Mouse (Mus musculus): ENCODE results near the gene Hist1h4d. TPM values are rescaled to one million over a fixed set of nuclear protein-coding genes. Genes with fewer than 3 reads are reported as not detected.

The Hist1h4d gene
- total and polyA plus RNA-seq, 3 experiments, result 11.7 to 1,889 TPM; not detected in 1

GRCm38 (mm10) chr13:23620733-23621531, 39.5 kb downstream of the Hist1h4d start, which contains the start of gene Hist1h2be:
Gene Hist1h2be (minus strand): TSS chr13:23621124.
- H3K27me3 ChIP-seq (ENCODE audit: control insufficient read depth in 1 of 2, insufficient read depth in 2 of 2, low read length in 2 of 2), result peaks cover 0 to 2% of the 10 kb centered on the region in 2 experiments; a peak in 1 of 4 replicates
- no peaks in the 10 kb centered on the region for H3K9me3 ChIP-seq (replicated peaks; ENCODE audit: insufficient read depth, low read length)
- DNase-seq (ENCODE audit: low read depth, low spot score), result peak; percentile 96
- peaks cover 2% of the 10 kb centered on the region; the same call in 1 of the 2 replicates for H3K79me2 ChIP-seq (ENCODE audit: control insufficient read depth, insufficient read depth, low read length, poor library complexity)
- peak within 1 kb of the TSS; percentile 95 for H3K27ac ChIP-seq (ENCODE audit: control insufficient read depth, low read depth, low read length)
- peaks cover 0 to 9% of the 10 kb centered on the region in 2 experiments; a peak in 2 of 4 replicates for H3K36me3 ChIP-seq (ENCODE audit: control insufficient read depth in 1 of 2, insufficient read depth in 2 of 2, low read length in 2 of 2)
- peak within 1 kb of the TSS; percentile 38 to 49 for H3K4me3 ChIP-seq (ENCODE audit: control insufficient read depth in 1 of 2, insufficient read depth in 1 of 2, low read depth in 2 of 2, low read length in 2 of 2)
- H3K9ac ChIP-seq (ENCODE audit: control insufficient read depth, low read depth, low read length, poor library complexity, severe bottlenecking), result peak within 1 kb of the TSS; percentile 88
- peaks cover 0 to 10% of the 10 kb centered on the region in 2 experiments; a peak in 2 of 4 replicates for H3K4me1 ChIP-seq (ENCODE audit: control insufficient read depth in 1 of 2, insufficient read depth in 2 of 2, low read length in 2 of 2)
- peak; percentile 98 for TF ChIP-seq TBP (IDR thresholded peaks at IDR 0.05; ENCODE audit: low read depth, low read length)
- TF ChIP-seq MAX (IDR thresholded peaks at IDR 0.05; ENCODE audit: low read length), result peak; percentile 66; the same call in 1 of the 2 replicates
- no peak for TF ChIP-seq SMC3 (IDR thresholded peaks at IDR 0.05; ENCODE audit: low read depth, low read length)
- TF ChIP-seq CHD2 (IDR thresholded peaks at IDR 0.05; ENCODE audit: low read length), result peak; percentile 42
- 0 out of 2 replicates have a peak, but pooled peaks have one; percentile 15 for TF ChIP-seq TCF12 (IDR thresholded peaks at IDR 0.05; ENCODE audit: low read depth, low read length)
- no peak for TF ChIP-seq MEF2A (IDR thresholded peaks at IDR 0.05; ENCODE audit: extremely low read depth, insufficient replicate concordance, low read depth, low read length, poor library complexity, severe bottlenecking)
- 0 out of 4 replicates have a peak, but pooled peaks have one; percentile 27 to 33 for TF ChIP-seq EP300 (IDR thresholded peaks at IDR 0.05; ENCODE audit: low read depth in 1 of 2, low read length in 2 of 2)
- TF ChIP-seq KAT2A (conservative IDR thresholded peaks at IDR 0.05; ENCODE audit: low read depth, low read length), result no peak
- peak; percentile 45 for TF ChIP-seq HCFC1 (IDR thresholded peaks at IDR 0.05; ENCODE audit: low read depth, low read length)
- peak; percentile 57 for TF ChIP-seq SIN3A (IDR thresholded peaks at IDR 0.05; ENCODE audit: low read length)
- no peak for TF ChIP-seq NRF1 (IDR thresholded peaks at IDR 0.05; ENCODE audit: insufficient read depth, low read depth, low read length, poor library complexity, severe bottlenecking)
- no peak for TF ChIP-seq UBTF (IDR thresholded peaks at IDR 0.05; ENCODE audit: borderline replicate concordance, insufficient read depth, low read depth, low read length)
- TF ChIP-seq ETS1 (IDR thresholded peaks at IDR 0.05; ENCODE audit: low read depth, low read length), result peak; percentile 40; the same call in 1 of the 2 replicates
- TF ChIP-seq MXI1 (IDR thresholded peaks at IDR 0.05; ENCODE audit: low read depth, low read length), result peak; percentile 63
- TF ChIP-seq POLR2AphosphoS2 (IDR thresholded peaks at IDR 0.05; ENCODE audit: low read length), result no peak
- TF ChIP-seq ELF1 (IDR thresholded peaks at IDR 0.05; ENCODE audit: low read depth, low read length), result no peak
- peak; percentile 71 for TF ChIP-seq MYB (IDR thresholded peaks at IDR 0.05; ENCODE audit: low read depth, low read length)
- TF ChIP-seq E2F4 (IDR thresholded peaks at IDR 0.05; ENCODE audit: borderline replicate concordance, low read depth, low read length), result no peak
- peak; percentile 21; the same call in 1 of the 2 replicates for TF ChIP-seq TAL1 (IDR thresholded peaks at IDR 0.05; ENCODE audit: low read length)
- peak; percentile 53 for TF ChIP-seq GATA1 (IDR thresholded peaks at IDR 0.05; ENCODE audit: low read depth, low read length)
- no peak for TF ChIP-seq POLR2A (IDR thresholded peaks at IDR 0.05; ENCODE audit: control insufficient read depth in 1 of 2, insufficient read depth in 1 of 2, low read depth in 1 of 2, low read length in 2 of 2, poor library complexity in 1 of 2)
- no peak for TF ChIP-seq GABPA (IDR thresholded peaks at IDR 0.05; ENCODE audit: low read depth, low read length)
- 0 out of 2 replicates have a peak, but pooled peaks have one; percentile 14 for TF ChIP-seq MYC (IDR thresholded peaks at IDR 0.05; ENCODE audit: low read depth, low read length)
- TF ChIP-seq CHD1 (IDR thresholded peaks at IDR 0.05; ENCODE audit: low read depth, low read length), result peak; percentile 81; the same call in 1 of the 2 replicates
- peak; percentile 22; the same call in 1 of the 2 replicates for TF ChIP-seq MAFK (IDR thresholded peaks at IDR 0.05; ENCODE audit: borderline replicate concordance, low read depth, low read length)
- TF ChIP-seq USF2 (IDR thresholded peaks at IDR 0.05; ENCODE audit: borderline replicate concordance in 1 of 2, insufficient read depth in 1 of 2, low read depth in 1 of 2, low read length in 2 of 2), result no peak
- peak; percentile 39; the same call in 1 of the 2 replicates for TF ChIP-seq JUND (IDR thresholded peaks at IDR 0.05; ENCODE audit: low read depth, low read length)
- TF ChIP-seq POLR2AphosphoS5 (IDR thresholded peaks at IDR 0.05; ENCODE audit: borderline replicate concordance, low read depth, low read length), result no peak; the same call in 1 of the 2 replicates
- no peak for TF ChIP-seq USF1 (IDR thresholded peaks at IDR 0.05; ENCODE audit: low read depth, low read length)
- no peak for TF ChIP-seq ZC3H11A (IDR thresholded peaks at IDR 0.05; ENCODE audit: low read depth, low read length)
- TF ChIP-seq NELFE (IDR thresholded peaks at IDR 0.05; ENCODE audit: low read depth, low read length), result peak; percentile 42; the same call in 1 of the 2 replicates
- TF ChIP-seq CTCF (IDR thresholded peaks at IDR 0.05 in 2 of 3, conservative IDR thresholded peaks at IDR 0.05 in 1 of 3; ENCODE audit: control insufficient read depth in 1 of 3, insufficient read depth in 1 of 3, low read depth in 2 of 3, low read length in 3 of 3, poor library complexity in 1 of 3, severe bottlenecking in 1 of 3), result no peak
- no peak for TF ChIP-seq MAZ (IDR thresholded peaks at IDR 0.05; ENCODE audit: low read depth, low read length)
- TF ChIP-seq ZKSCAN1 (IDR thresholded peaks at IDR 0.05; ENCODE audit: low read depth, low read length), result no peak
- TF ChIP-seq ZNF384 (IDR thresholded peaks at IDR 0.05; ENCODE audit: low read depth, low read length), result peak; percentile 70

All from MEL (cell line).